Mouse (Mus musculus) myocyte (in vitro differentiated cells): ENCODE data around the gene Zc3h7b. TPM values are rescaled to one million over a fixed set of nuclear protein-coding genes. Genes with fewer than 3 reads are reported as not detected.

ENCODE experiments used
- H3K27me3 ChIP-seq: one replicate; pipeline ENCODE4 v1.6.1; 2011; ENCODE audit not compliant: control insufficient read depth, insufficient read depth, insufficient read length
- H3K36me3 ChIP-seq: one replicate; pipeline ENCODE4 v1.6.1; 2011; ENCODE audit not compliant: control insufficient read depth, insufficient read depth
- H3K4me2 ChIP-seq: one replicate; pipeline ENCODE4 v1.6.1; 2011; ENCODE audit warnings: low read depth, control low read depth
- H3K4me3 ChIP-seq: one replicate; pipeline ENCODE4 v1.5.1; 2011; ENCODE audit warnings: mild to moderate bottlenecking, control low read depth, moderate library complexity
- H3K79me2 ChIP-seq: one replicate; pipeline ENCODE4 v1.6.1; 2011; ENCODE audit not compliant: control insufficient read depth, insufficient read depth
- H3ac ChIP-seq: one replicate; pipeline ENCODE4 v1.6.1; 2011; ENCODE audit not compliant: control insufficient read depth, insufficient read length
- CEBPB ChIP-seq: IDR thresholded peaks from 2 replicates; pipeline ENCODE4 v1.6.1; 2011; ENCODE audit warnings: mild to moderate bottlenecking, moderate library complexity; ENCODE audit not compliant: poor library complexity, insufficient read depth, severe bottlenecking
- E2F4 ChIP-seq: IDR thresholded peaks from one replicate; pipeline ENCODE4 v1.6.1; 2011; ENCODE audit warnings: mild to moderate bottlenecking, control low read depth, moderate library complexity; ENCODE audit not compliant: insufficient read depth
- MAX ChIP-seq: IDR thresholded peaks from one replicate; pipeline ENCODE4 v1.6.1; 2011; ENCODE audit warnings: low read depth, mild to moderate bottlenecking, control low read depth
- MYOD1 ChIP-seq, 3 experiments: IDR thresholded peaks; one replicate each; pipeline ENCODE4 v1.6.1; 2011; ENCODE audit warnings: control low read depth in 2 of 3, low read depth in 2 of 3, mild to moderate bottlenecking in 2 of 3, moderate library complexity in 1 of 3; ENCODE audit not compliant: insufficient read length in 2 of 3, control insufficient read depth in 1 of 3
- MYOG ChIP-seq, 3 experiments: IDR thresholded peaks; one replicate each; pipeline ENCODE4 v1.6.1; 2011; ENCODE audit warnings: control low read depth in 2 of 3, low read depth in 2 of 3, mild to moderate bottlenecking in 2 of 3; ENCODE audit not compliant: insufficient read length in 2 of 3, control insufficient read depth in 1 of 3, insufficient read depth in 1 of 3
- POLR2A ChIP-seq: IDR thresholded peaks from one replicate; pipeline ENCODE4 v1.6.1; 2011; ENCODE audit warnings: low read depth, mild to moderate bottlenecking, control low read depth, moderate library complexity; ENCODE audit not compliant: insufficient read length
- POLR2AphosphoS2 ChIP-seq: IDR thresholded peaks from one replicate; pipeline ENCODE4 v1.6.1; 2011; ENCODE audit warnings: low read depth, control low read depth; ENCODE audit not compliant: insufficient read length
- REST ChIP-seq: IDR thresholded peaks from one replicate; pipeline ENCODE4 v1.6.1; 2011; ENCODE audit warnings: mild to moderate bottlenecking, control low read depth, moderate library complexity; ENCODE audit not compliant: insufficient read depth, insufficient read length
- SRF ChIP-seq: IDR thresholded peaks from one replicate; pipeline ENCODE4 v1.6.1; 2011; ENCODE audit warnings: low read depth; ENCODE audit not compliant: control insufficient read depth, insufficient read length
- TCF12 ChIP-seq: IDR thresholded peaks from one replicate; pipeline ENCODE4 v1.6.1; 2011; ENCODE audit warnings: mild to moderate bottlenecking, control low read depth; ENCODE audit not compliant: poor library complexity, insufficient read depth, severe bottlenecking
- TCF3 ChIP-seq: IDR thresholded peaks from one replicate; pipeline ENCODE4 v1.6.1; 2011; ENCODE audit warnings: low read depth, control low read depth; ENCODE audit not compliant: insufficient read length
- USF1 ChIP-seq: IDR thresholded peaks from one replicate; pipeline ENCODE4 v1.6.1; 2011; ENCODE audit warnings: low read depth, mild to moderate bottlenecking, control low read depth, moderate library complexity
- polyA plus RNA-seq: library from polyadenylated mRNA; unstranded; fragments of >200 nt; fragmentation: generic; extraction: Trizol; gene quantifications from one replicate; pipeline ENCODE4 v1.2.1, GENCODE M21; 2012; ENCODE audit warnings: missing spikeins

Gene Zc3h7b
- polyA plus RNA-seq, 1 experiment = 45.9 TPM

- Histone ChIP-seq H3K79me2 (peaks cover 69% of the 10 kb centered on the region), H3K36me3 (peaks cover 34% of the 10 kb centered on the region), H3K4me2 (no peak overlapping the region), H3ac (no peak overlapping the region), H3K4me3 (no peak overlapping the region), H3K27me3 (no peaks in the 10 kb centered on the region)
- no peak for TF ChIP-seq TCF12
- no peak for TF ChIP-seq SRF
- peak; percentile 21 for TF ChIP-seq POLR2A
- no peak for TF ChIP-seq TCF3
- no peak for TF ChIP-seq MYOD1 (IDR thresholded peaks at IDR 0.05; ENCODE audit: control insufficient read depth in 1 of 3, insufficient read length in 2 of 3, low read depth in 2 of 3)
- TF ChIP-seq POLR2AphosphoS2 = peak; percentile 45
Observed at GRCm38 (mm10) chr15:81725965-81726364, 18.9 kb upstream of the Zc3h7b start.

- Histone ChIP-seq H3K4me2 (peak overlapping the region; percentile 89), H3K36me3 (peaks cover 1% of the 10 kb centered on the region), H3ac (peak overlapping the region; percentile 70), H3K4me3 (peak overlapping the region; percentile 91), H3K79me2 (peaks cover 53% of the 10 kb centered on the region), H3K27me3 (no peaks in the 10 kb centered on the region)
- TF ChIP-seq REST (no peak), E2F4 (no peak), MYOD1 (IDR thresholded peaks at IDR 0.05; ENCODE audit: control insufficient read depth in 1 of 3, insufficient read length in 2 of 3, low read depth in 2 of 3) (peak in 1 of 3 experiments; percentile 36), SRF (no peak), CEBPB (no peak), MYOG (IDR thresholded peaks at IDR 0.05; ENCODE audit: control insufficient read depth in 1 of 3, insufficient read depth in 1 of 3, insufficient read length in 2 of 3, low read depth in 2 of 3) (peak in 1 of 3 experiments; percentile 29), MAX (no peak), TCF12 (no peak), POLR2AphosphoS2 (no peak), POLR2A (peak; percentile 22)
Observed at GRCm38 (mm10) chr15:81729241-81729791, 15.5 kb upstream of the Zc3h7b start.

GRCm38 (mm10) chr15:81729792-81730635 lies 14.8 kb upstream of the Zc3h7b start:
- peak overlapping the region; percentile 52 for H3K4me2 ChIP-seq
- TF ChIP-seq MAX (peak; percentile 2), TCF3 (no peak), USF1 (no peak), TCF12 (no peak), POLR2AphosphoS2 (peak; percentile 91), MYOG (IDR thresholded peaks at IDR 0.05; ENCODE audit: control insufficient read depth in 1 of 3, insufficient read depth in 1 of 3, insufficient read length in 2 of 3, low read depth in 2 of 3) (peak in 1 of 3 experiments; percentile 16), E2F4 (peak; percentile 81), REST (peak; percentile 25), SRF (peak; percentile 42), MYOD1 (IDR thresholded peaks at IDR 0.05; ENCODE audit: control insufficient read depth in 1 of 3, insufficient read length in 2 of 3, low read depth in 2 of 3) (peak in 2 of 3 experiments; percentile 34 to 44), CEBPB (peak; percentile 50), POLR2A (peak; percentile 90)
- H3K27me3 ChIP-seq = no peaks in the 10 kb centered on the region

GRCm38 (mm10) chr15:81735075-81735474 lies 9.8 kb upstream of the Zc3h7b start:
- Histone ChIP-seq H3K36me3 (no peaks in the 10 kb centered on the region), H3K4me2 (no peak overlapping the region), H3K27me3 (no peaks in the 10 kb centered on the region), H3K79me2 (no peaks in the 10 kb centered on the region), H3K4me3 (no peak overlapping the region), H3ac (no peak overlapping the region)
- TF ChIP-seq MAX (no peak), POLR2A (no peak), MYOD1 (IDR thresholded peaks at IDR 0.05; ENCODE audit: control insufficient read depth in 1 of 3, insufficient read length in 2 of 3, low read depth in 2 of 3) (no peak), TCF3 (no peak), SRF (no peak), POLR2AphosphoS2 (no peak), E2F4 (no peak), TCF12 (no peak), CEBPB (no peak), REST (no peak), MYOG (IDR thresholded peaks at IDR 0.05; ENCODE audit: control insufficient read depth in 1 of 3, insufficient read depth in 1 of 3, insufficient read length in 2 of 3, low read depth in 2 of 3) (no peak), USF1 (no peak)

More at GRCm38 (mm10) chr15:81729792-81730635, 14.8 kb upstream of the Zc3h7b start:
- H3K4me3 ChIP-seq = peak overlapping the region; percentile 91
- peaks cover 46% of the 10 kb centered on the region for H3K79me2 ChIP-seq
- H3ac ChIP-seq = peak overlapping the region; percentile 70
- no peaks in the 10 kb centered on the region for H3K36me3 ChIP-seq
